Mouse (Mus musculus): ENCODE measurements around the gene Usp19. TPM values are rescaled to one million over a fixed set of nuclear protein-coding genes. Genes with fewer than 3 reads are reported as not detected.

The Usp19 gene
- polyA plus RNA-seq, 1 experiment, result 511 TPM

DNA sequence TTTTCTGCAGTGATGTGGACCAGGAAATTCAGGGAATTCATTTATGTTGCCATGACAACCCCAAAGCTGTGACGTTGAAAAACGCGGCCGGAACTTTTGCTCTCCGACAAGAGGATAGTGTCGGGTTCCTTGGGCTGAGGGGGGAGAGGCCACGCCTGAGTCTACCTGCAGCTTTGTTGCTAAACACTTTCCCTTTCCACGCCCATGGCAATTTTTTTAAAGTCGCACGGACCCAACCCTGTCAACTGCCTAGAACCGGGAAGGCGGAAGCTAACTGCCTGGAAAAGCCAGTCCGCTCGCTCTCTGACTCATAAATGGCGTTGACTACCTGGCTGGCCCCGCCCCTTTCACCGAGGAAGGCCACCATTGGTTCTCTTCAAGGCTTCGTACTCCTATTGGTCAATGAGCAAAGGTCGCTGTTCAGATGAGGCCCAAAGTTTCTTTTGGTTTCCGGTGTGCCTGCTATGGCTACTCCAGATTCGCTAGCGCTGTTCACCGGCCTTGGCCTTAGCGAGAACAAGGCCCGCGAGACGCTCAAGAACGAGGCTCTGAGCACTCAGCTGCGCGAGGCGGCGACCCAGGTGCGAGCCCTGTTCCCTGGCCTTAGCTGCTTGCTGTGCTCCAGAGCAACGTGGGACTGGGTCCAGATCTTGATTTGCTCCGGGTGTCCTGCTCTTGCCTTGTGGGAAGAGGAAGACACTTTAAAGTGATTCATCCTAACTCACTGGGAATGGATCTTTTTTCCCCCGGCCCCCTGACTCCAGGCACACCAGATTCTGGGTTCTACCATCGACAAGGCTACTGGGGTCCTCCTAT lies 17.4 kb downstream of the Usp19 start, which contains the start of gene Qars:
Gene Qars (plus strand): TSS at position 88 of the 816 bp plus-strand sequence.
- under 1% methylated on average over 37 of the region's 37 CpGs for WGBS
- Histone ChIP-seq H3K4me1 (ENCODE audit: control insufficient read depth, insufficient read depth, low read length) (peaks cover 5% of the 10 kb centered on the region), H3K27ac (ENCODE audit: insufficient read depth, low read depth, low read length) (peak within 1 kb of the TSS; percentile 79), H3K4me3 (ENCODE audit: insufficient read depth, low read depth, low read length) (peak within 1 kb of the TSS; percentile 90)
- peak; percentile 30; the same call in 1 of the 2 replicates for TF ChIP-seq POLR2A (IDR thresholded peaks at IDR 0.05; ENCODE audit: insufficient read depth, low read depth, low read length)
- TF ChIP-seq CTCF (IDR thresholded peaks at IDR 0.05; ENCODE audit: insufficient read depth, low read depth, low read length), result no peak

DNA sequence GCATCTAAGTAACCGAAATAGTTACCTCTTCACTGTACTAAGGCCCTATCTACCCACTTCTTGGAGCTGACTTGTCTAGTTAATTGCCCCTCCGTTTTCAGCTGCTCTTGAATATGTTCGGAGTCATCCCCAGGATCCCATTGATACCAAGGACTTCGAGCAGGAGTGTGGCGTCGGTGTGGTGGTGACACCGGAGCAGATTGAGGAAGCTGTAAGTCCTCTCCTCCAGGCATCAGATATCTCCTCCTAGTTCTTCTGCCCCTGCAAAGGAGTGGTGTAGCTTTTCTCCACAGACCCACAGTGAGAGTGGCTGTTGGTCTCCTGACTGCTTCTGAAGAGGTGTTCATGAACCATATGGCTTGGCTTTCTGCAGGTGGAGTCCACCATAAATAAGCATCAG lies 18.4 kb downstream of the Usp19 start:
- 86% methylated on average over 7 of the region's 7 CpGs for WGBS
- H3K27ac ChIP-seq (ENCODE audit: insufficient read depth, low read depth, low read length), result no peak overlapping the region
- H3K4me3 ChIP-seq (ENCODE audit: insufficient read depth, low read depth, low read length), result no peak overlapping the region
- TF ChIP-seq CTCF (IDR thresholded peaks at IDR 0.05; ENCODE audit: insufficient read depth, low read depth, low read length), result no peak
- TF ChIP-seq POLR2A (IDR thresholded peaks at IDR 0.05; ENCODE audit: insufficient read depth, low read depth, low read length), result no peak
- H3K4me1 ChIP-seq (ENCODE audit: control insufficient read depth, insufficient read depth, low read length), result peaks cover 5% of the 10 kb centered on the region

DNA sequence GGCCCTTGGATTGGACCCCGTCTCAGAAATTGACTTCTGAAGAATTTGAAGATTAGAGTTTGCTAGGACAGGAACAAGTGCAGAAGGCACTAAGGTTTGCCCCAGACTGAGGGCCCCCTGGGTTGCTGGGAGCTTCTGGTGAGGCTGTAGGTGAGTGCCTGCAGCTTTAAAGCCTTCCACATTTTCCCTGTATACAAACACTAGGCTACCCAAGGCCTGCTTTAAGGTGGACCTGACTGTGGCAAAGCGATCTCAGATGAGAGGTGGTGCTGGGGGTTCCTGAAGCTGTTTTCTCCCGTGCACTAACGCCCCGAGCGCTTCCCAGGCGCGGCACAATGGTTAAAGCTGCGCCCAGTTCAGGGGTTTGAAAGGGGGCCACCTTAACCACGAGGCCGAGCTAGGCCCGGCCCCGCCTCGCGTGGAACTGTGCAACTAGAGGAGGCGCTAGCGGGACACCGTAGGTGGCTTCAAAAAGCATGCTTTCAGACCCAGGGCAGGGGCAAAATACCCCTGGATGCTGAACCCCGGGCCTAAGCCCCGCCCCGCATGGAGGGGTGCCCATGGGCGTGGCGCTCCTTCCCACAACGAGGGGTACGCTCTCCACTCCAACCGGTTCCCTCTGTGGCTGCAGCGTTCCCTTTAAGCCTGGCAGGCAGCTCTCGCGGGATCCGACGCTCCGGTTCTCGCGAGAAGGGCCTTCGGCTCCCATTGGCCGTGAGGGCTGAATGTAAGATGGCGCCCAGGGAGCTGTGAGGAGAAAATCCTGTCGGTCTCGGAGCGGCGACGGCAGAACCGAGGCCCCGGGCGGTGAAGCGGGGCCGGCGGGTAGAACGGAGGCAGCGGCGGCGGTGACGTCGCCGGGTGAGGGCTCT lies 26.2 kb downstream of the Usp19 start, which contains the start of gene Qrich1:
Gene Qrich1 (plus strand): TSS at position 427 of the 872 bp plus-strand sequence.
- peak; percentile 54 for TF ChIP-seq POLR2A (IDR thresholded peaks at IDR 0.05; ENCODE audit: insufficient read depth, low read depth, low read length)
- no peak for TF ChIP-seq CTCF (IDR thresholded peaks at IDR 0.05; ENCODE audit: insufficient read depth, low read depth, low read length)
- Histone ChIP-seq H3K4me1 (ENCODE audit: control insufficient read depth, insufficient read depth, low read length) (0 out of 2 replicates have a peak, but pooled peaks cover 3% of the 10 kb centered on the region), H3K27ac (ENCODE audit: insufficient read depth, low read depth, low read length) (peak within 1 kb of the TSS; percentile 94), H3K4me3 (ENCODE audit: insufficient read depth, low read depth, low read length) (peak within 1 kb of the TSS; percentile 65)
- 1% methylated on average over 55 of the region's 55 CpGs for WGBS

- H3K4me1 ChIP-seq (ENCODE audit: control insufficient read depth, insufficient read depth, low read length), result 0 out of 2 replicates have a peak, but pooled peaks cover 3% of the 10 kb centered on the region
- WGBS, result under 1% methylated on average over 92 of the region's 95 CpGs
- TF ChIP-seq POLR2A (IDR thresholded peaks at IDR 0.05; ENCODE audit: insufficient read depth, low read depth, low read length), result no peak; the same call in 1 of the 2 replicates
- no peak for TF ChIP-seq CTCF (IDR thresholded peaks at IDR 0.05; ENCODE audit: insufficient read depth, low read depth, low read length)
- peak overlapping the region; percentile 85 for H3K27ac ChIP-seq (ENCODE audit: insufficient read depth, low read depth, low read length)
- peak overlapping the region; percentile 65 for H3K4me3 ChIP-seq (ENCODE audit: insufficient read depth, low read depth, low read length)
These were observed 27.0 kb downstream of the Usp19 start for GRCm38 (mm10) chr9:108517253-108517930.

- WGBS, result 0% methylated on average over 13 of the region's 13 CpGs
- peak overlapping the region; percentile 65 for H3K4me3 ChIP-seq (ENCODE audit: insufficient read depth, low read depth, low read length)
These were observed 27.5 kb downstream of the Usp19 start for GRCm38 (mm10) chr9:108517931-108518332.

GRCm38 (mm10) chr9:108521604-108522003 lies 31.2 kb downstream of the Usp19 start:
- no peak for TF ChIP-seq CTCF (IDR thresholded peaks at IDR 0.05; ENCODE audit: insufficient read depth, low read depth, low read length)
- no peak for TF ChIP-seq POLR2A (IDR thresholded peaks at IDR 0.05; ENCODE audit: insufficient read depth, low read depth, low read length)
- no peak overlapping the region for H3K4me3 ChIP-seq (ENCODE audit: insufficient read depth, low read depth, low read length)
- H3K27ac ChIP-seq (ENCODE audit: insufficient read depth, low read depth, low read length), result no peak overlapping the region
- H3K4me1 ChIP-seq (ENCODE audit: control insufficient read depth, insufficient read depth, low read length), result no peaks in the 10 kb centered on the region
- 44% methylated on average over 2 of the region's 2 CpGs for WGBS

More at GRCm38 (mm10) chr9:108517931-108518332, 27.5 kb downstream of the Usp19 start:
- H3K27ac ChIP-seq (ENCODE audit: insufficient read depth, low read depth, low read length), result peak overlapping the region; percentile 17
- 0 out of 2 replicates have a peak, but pooled peaks cover 3% of the 10 kb centered on the region for H3K4me1 ChIP-seq (ENCODE audit: control insufficient read depth, insufficient read depth, low read length)
- TF ChIP-seq CTCF (IDR thresholded peaks at IDR 0.05; ENCODE audit: insufficient read depth, low read depth, low read length), result no peak
- no peak for TF ChIP-seq POLR2A (IDR thresholded peaks at IDR 0.05; ENCODE audit: insufficient read depth, low read depth, low read length)

DNA sequence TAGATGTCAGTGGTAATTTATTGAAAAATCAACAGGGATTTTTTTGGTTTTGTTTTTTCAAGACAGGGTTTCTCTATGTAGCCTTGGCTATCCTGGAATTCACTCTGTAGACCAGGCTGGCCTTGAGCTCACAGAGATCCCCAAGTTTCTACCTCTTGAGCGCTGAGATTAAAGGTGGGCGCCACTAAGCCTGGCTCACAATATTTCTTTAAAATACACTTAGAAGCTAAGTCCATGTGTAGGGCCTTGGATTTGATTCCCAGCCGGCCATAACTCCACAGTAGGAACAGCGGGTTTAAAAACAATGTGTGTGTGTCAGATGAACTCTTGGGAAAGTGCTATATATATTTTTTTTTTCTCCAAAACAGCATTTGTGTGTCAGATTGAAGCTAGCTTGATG lies 32.9 kb downstream of the Usp19 start:
- H3K27ac ChIP-seq (ENCODE audit: insufficient read depth, low read depth, low read length), result no peak overlapping the region
- WGBS, result 95% methylated on average over 4 of the region's 4 CpGs
- no peak overlapping the region for H3K4me3 ChIP-seq (ENCODE audit: insufficient read depth, low read depth, low read length)
- H3K4me1 ChIP-seq (ENCODE audit: control insufficient read depth, insufficient read depth, low read length), result no peaks in the 10 kb centered on the region
- TF ChIP-seq POLR2A (IDR thresholded peaks at IDR 0.05; ENCODE audit: insufficient read depth, low read depth, low read length) (no peak), CTCF (IDR thresholded peaks at IDR 0.05; ENCODE audit: insufficient read depth, low read depth, low read length) (no peak)

DNA sequence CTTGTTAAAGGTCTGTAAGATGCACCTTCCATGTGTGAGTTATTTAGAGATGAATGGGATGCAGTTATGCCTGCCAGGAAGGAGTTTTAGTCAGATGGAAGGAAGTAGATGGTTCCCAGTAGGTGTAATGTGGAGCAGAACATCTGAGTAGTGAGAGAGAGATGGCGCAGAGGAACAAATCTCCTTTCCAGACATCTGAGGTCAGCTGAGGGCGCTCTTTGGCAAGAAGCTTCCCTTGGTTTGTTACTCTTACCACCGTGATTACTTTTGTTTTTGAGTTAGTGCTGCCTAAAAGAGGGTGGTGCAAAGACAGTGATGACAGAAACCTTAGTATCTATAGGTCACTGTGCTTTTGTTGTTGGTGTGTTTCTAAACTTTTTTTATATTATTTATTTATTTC lies 35.0 kb downstream of the Usp19 start:
- Histone ChIP-seq H3K4me3 (ENCODE audit: insufficient read depth, low read depth, low read length) (no peak overlapping the region), H3K27ac (ENCODE audit: insufficient read depth, low read depth, low read length) (no peak overlapping the region), H3K4me1 (ENCODE audit: control insufficient read depth, insufficient read depth, low read length) (no peaks in the 10 kb centered on the region)
- 71% methylated on average over 3 of the region's 3 CpGs for WGBS
- TF ChIP-seq CTCF (IDR thresholded peaks at IDR 0.05; ENCODE audit: insufficient read depth, low read depth, low read length) (no peak), POLR2A (IDR thresholded peaks at IDR 0.05; ENCODE audit: insufficient read depth, low read depth, low read length) (no peak)
